ENCODE assay signal across 8 mouse cellular contexts in genomic region chr4:126110374-126111152, GRCm38 (mm10). TPM values are rescaled to one million over a fixed set of nuclear protein-coding genes. Genes with fewer than 3 reads are reported as not detected.
DNase-seq lines count a peak whose midpoint lies in the region; ATAC-seq lines count a peak whose summit lies in the region.

No protein-coding gene starts in this region.

- DNase-seq in NIH3T3 (ENCODE audit: low read depth), result peak; percentile 91
- peak; percentile 85 for DNase-seq in cerebellum, adult 9-11 months
- peak; percentile 85 for DNase-seq in gastrocnemius, postnatal 14 days
- DNase-seq in left cerebral cortex, postnatal 14 days (ENCODE audit: low spot score in 2 of 2), result peak; percentile 72 to 74
- DNase-seq in right cerebral cortex, postnatal 4 days, result peak; percentile 44

- ATAC-seq in inflammation-experienced regulatory T-cells, adult 6 months, result peak; percentile 86
- ATAC-seq in megakaryocyte progenitor cell, adult 5-6 weeks (replicated peaks; ENCODE audit: poor library complexity), result peak; percentile 75
- no peak; the same call in 1 of the 2 replicates for ATAC-seq in erythroid progenitor cell, adult 5-6 weeks (replicated peaks; ENCODE audit: low FRiP score, poor library complexity, severe bottlenecking)

- intact Hi-C loops in gastrocnemius, postnatal 14 days (cut with DNase I; ENCODE audit: low total_unique reads), result no loop called here
- intact Hi-C loops in left cerebral cortex, postnatal 14 days (cut with DNase I), result loop anchor here (2.0 kb wide), 1 partner anchor 24 kb away; no protein-coding TSS in a partner anchor

RNA-seq across cellular contexts. Expression of gene Stk40, which starts 6.8 kb away (rescaled TPM):
- 10 to 100 TPM; 25.1 to 41.9 TPM for total RNA-seq in gastrocnemius, postnatal 14 days (2021)
- polyA plus RNA-seq in inflammation-experienced regulatory T-cells, adult 6 months (2017; shearing (Covaris generic)), result 10 to 100 TPM; 11.0 to 27.7 (median 16.5) TPM
- 10 to 100 TPM; 26.5 to 28.8 TPM for total RNA-seq in left cerebral cortex, postnatal 14 days (2021)
- 6.5 and 7.3 TPM in 2 replicates for total RNA-seq in megakaryocyte progenitor cell, adult 5-6 weeks (2015)
- total RNA-seq in megakaryocyte progenitor cell, adult 5-6 weeks (2017), result 5.9 and 6.0 TPM in 2 replicates
- total RNA-seq in erythroid progenitor cell, adult 5-6 weeks (2015; ENCODE audit: low replicate concordance), result 4.7 and 10.1 TPM in 2 replicates
- 2.4 and 6.4 TPM in 2 replicates for total RNA-seq in erythroid progenitor cell, adult 5-6 weeks (2017; ENCODE audit: low replicate concordance)

RNA-seq across cellular contexts. Expression of gene Lsm10, which starts 14.1 kb away (rescaled TPM):
- 1 to 10 TPM; 5.7 to 8.3 TPM for total RNA-seq in gastrocnemius, postnatal 14 days (2021)
- polyA plus RNA-seq in inflammation-experienced regulatory T-cells, adult 6 months (2017; shearing (Covaris generic)), result 10 to 100 TPM; 55.6 to 76.5 (median 73.4) TPM
- total RNA-seq in left cerebral cortex, postnatal 14 days (2021), result 10 to 100 TPM; 14.7 to 15.4 TPM
- 20.4 and 25.1 TPM in 2 replicates for total RNA-seq in megakaryocyte progenitor cell, adult 5-6 weeks (2015)
- 14.7 and 15.9 TPM in 2 replicates for total RNA-seq in megakaryocyte progenitor cell, adult 5-6 weeks (2017)
- total RNA-seq in erythroid progenitor cell, adult 5-6 weeks (2015; ENCODE audit: low replicate concordance), result 18.0 and 73.2 TPM in 2 replicates
- total RNA-seq in erythroid progenitor cell, adult 5-6 weeks (2017; ENCODE audit: low replicate concordance), result 2.2 and 4.1 TPM in 2 replicates

RNA-seq across cellular contexts. Expression of gene Eva1b, which starts 37.0 kb away (rescaled TPM):
- 10 to 100 TPM; 16.2 to 16.6 TPM for total RNA-seq in gastrocnemius, postnatal 14 days (2021)
- 10 to 100 TPM in 2 of 3 experiments, 1 to 10 TPM in 1; 8.5 to 14.5 (median 11.7) TPM for polyA plus RNA-seq in inflammation-experienced regulatory T-cells, adult 6 months (2017; shearing (Covaris generic))
- 1 to 10 TPM; 6.5 to 7.0 TPM for total RNA-seq in left cerebral cortex, postnatal 14 days (2021)
- total RNA-seq in megakaryocyte progenitor cell, adult 5-6 weeks (2015), result 0.12 and 0.94 TPM in 2 replicates
- 1.7 TPM in 1 of 2 replicates, not detected in the other for total RNA-seq in megakaryocyte progenitor cell, adult 5-6 weeks (2017)
- total RNA-seq in erythroid progenitor cell, adult 5-6 weeks (2015; ENCODE audit: low replicate concordance), result not detected in 2 replicates
- total RNA-seq in erythroid progenitor cell, adult 5-6 weeks (2017; ENCODE audit: low replicate concordance), result 0.51 TPM in 1 of 2 replicates, not detected in the other

RNA-seq across cellular contexts. Expression of gene Oscp1, which starts 52.2 kb away (rescaled TPM):
- total RNA-seq in gastrocnemius, postnatal 14 days (2021), result 1 to 10 TPM; 1.2 to 2.0 TPM
- polyA plus RNA-seq in inflammation-experienced regulatory T-cells, adult 6 months (2017; shearing (Covaris generic)), result under 1 TPM; 0.24 to 0.66 (median 0.26) TPM
- 10 to 100 TPM; 49.7 to 55.3 TPM for total RNA-seq in left cerebral cortex, postnatal 14 days (2021)
- 13.5 and 15.5 TPM in 2 replicates for total RNA-seq in megakaryocyte progenitor cell, adult 5-6 weeks (2015)
- total RNA-seq in megakaryocyte progenitor cell, adult 5-6 weeks (2017), result 20.3 and 31.9 TPM in 2 replicates
- total RNA-seq in erythroid progenitor cell, adult 5-6 weeks (2015; ENCODE audit: low replicate concordance), result 1.3 and 14.8 TPM in 2 replicates
- 5.6 and 8.9 TPM in 2 replicates for total RNA-seq in erythroid progenitor cell, adult 5-6 weeks (2017; ENCODE audit: low replicate concordance)

RNA-seq across cellular contexts. Expression of gene Sh3d21, which starts 52.7 kb away (rescaled TPM):
- total RNA-seq in gastrocnemius, postnatal 14 days (2021), result 1 to 10 TPM; 1.1 to 1.2 TPM
- polyA plus RNA-seq in inflammation-experienced regulatory T-cells, adult 6 months (2017; shearing (Covaris generic)), result 1 to 10 TPM in 1 of 3 experiments, under 1 TPM in 2; 0.24 to 1.3 (median 0.59) TPM
- 1 to 10 TPM in 1 of 2 experiments, under 1 TPM in 1; 0.79 to 1.0 TPM for total RNA-seq in left cerebral cortex, postnatal 14 days (2021)
- total RNA-seq in megakaryocyte progenitor cell, adult 5-6 weeks (2015), result 0.07 and 0.91 TPM in 2 replicates
- 0.14 TPM in 1 of 2 replicates, not detected in the other for total RNA-seq in megakaryocyte progenitor cell, adult 5-6 weeks (2017)
- total RNA-seq in erythroid progenitor cell, adult 5-6 weeks (2015; ENCODE audit: low replicate concordance), result 1.8 TPM in 1 of 2 replicates, not detected in the other
- 0.90 TPM in 1 of 2 replicates, not detected in the other for total RNA-seq in erythroid progenitor cell, adult 5-6 weeks (2017; ENCODE audit: low replicate concordance)
